Mouse (Mus musculus): ENCODE measurements around the gene Grid1.

The Grid1 gene

GRCm38 (mm10) chr14:35115913-35116312 lies 296.0 kb downstream of the Grid1 start:
- DNase-seq (ENCODE audit: low spot score), result no peak

DNA sequence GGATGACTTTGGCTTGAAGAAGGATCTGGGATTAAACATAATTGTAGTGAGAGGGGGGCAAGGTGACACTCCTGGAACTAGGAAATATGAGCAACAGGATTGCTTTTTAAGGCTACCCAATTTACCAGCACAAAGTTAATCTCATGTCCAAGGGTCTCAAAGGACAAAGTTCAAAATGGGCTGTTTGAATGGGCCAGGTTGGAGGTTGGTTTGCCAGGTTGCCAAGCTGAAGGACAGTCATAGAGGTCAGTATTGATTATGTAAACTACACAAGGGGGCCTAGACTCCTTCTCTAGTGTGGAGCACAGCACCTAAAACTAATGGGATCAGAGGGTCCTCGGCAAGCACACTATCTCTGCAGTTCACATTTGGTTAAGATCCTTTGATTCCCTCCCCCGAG lies 300.2 kb downstream of the Grid1 start:
- DNase-seq (ENCODE audit: low spot score), result no peak

DNA sequence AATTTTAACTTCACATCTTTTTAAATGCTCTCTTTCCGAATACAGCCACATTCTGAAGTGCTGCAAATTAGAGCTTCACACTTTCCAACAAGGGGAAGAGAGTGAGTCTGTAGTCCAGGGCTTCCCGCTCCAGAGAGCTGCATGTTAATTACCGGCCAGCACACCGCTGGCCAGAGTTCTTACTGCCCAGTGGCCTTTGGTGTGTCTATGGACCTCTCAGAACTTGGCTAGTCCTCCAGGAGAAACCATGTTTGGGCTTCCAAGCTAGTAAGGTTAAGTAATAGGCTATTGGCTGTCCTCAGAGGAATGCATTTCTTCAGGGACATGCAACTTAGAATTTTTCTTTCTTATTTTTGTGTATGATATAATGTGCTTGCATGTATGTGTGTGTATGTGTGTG lies 301.0 kb downstream of the Grid1 start:
- DNase-seq (ENCODE audit: low spot score), result no peak

GRCm38 (mm10) chr14:35122111-35122510 lies 302.2 kb downstream of the Grid1 start:
- no peak for DNase-seq (ENCODE audit: low spot score)

DNA sequence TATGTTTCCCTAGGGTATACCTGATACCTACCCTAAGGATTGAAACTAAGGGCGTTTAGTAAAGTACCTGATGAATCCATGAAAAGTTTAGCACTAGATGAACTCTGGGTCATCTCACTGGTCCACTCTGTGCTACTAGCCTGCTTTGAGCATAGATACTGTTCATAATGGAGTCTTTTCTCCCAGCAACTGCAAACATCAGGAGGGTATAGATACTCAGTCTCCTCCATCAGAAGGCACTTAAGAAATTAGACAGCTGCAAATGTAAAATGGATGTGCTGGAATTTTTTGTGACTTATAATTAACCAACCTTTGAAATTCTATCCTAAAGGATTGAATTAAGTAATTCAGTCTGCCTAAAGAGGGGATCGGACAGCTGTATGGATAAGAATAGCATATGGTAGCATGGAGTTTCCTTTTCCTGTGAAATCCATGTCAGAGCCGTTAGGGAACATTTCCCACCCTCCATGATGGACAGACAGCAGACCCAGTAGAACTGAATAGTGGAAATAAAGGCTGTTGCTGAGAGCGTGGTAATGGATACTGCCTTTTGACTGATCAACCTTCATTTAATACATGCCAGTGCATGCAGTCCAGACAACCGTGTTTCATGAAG lies 303.5 kb downstream of the Grid1 start:
- DNase-seq (ENCODE audit: low spot score), result no peak

- no peak for DNase-seq (ENCODE audit: low spot score)
Measured at GRCm38 (mm10) chr14:35127616-35128015, 307.7 kb downstream of the Grid1 start.

DNA sequence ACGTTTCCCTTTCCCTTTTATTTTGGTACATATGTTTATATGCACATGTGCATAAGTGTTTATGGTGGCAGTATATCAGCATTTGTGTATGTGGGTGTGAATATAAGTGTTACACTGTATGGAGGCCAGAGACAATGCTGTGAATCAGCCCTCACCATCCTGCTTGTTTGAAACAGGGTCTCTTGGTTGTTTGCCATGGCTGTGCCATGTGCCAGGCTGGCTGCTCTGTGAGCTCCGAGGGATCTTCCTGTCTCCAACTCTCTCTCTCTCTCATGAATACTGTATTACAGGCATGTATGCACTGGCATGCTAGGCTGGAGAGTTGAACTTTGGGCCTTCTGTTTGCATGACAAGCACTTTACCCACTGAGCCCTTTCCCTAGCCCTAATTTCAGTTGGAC lies 315.1 kb downstream of the Grid1 start:
- no peak for DNase-seq (ENCODE audit: low spot score)

DNA sequence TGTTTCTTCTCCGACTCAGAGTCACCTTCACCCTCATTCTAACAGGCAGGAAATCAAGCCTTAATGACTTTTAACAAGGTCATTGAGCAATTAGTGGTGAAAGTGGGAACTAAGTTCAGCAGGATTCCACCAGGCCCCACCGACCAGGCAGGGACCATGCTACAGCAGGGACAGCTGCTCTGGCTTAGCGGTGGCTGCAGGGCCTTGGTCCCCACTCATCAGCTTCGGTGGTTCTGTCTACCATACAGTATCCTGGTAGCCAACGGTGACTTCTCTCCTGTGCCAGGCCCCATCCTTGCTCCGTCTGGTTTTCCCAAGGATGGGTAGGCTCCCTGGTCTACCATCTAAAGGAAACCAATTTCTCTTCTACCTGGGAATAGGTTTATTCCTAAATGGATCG lies 318.2 kb downstream of the Grid1 start:
- no peak for DNase-seq (ENCODE audit: low spot score)

- DNase-seq (ENCODE audit: low spot score), result no peak
Measured at GRCm38 (mm10) chr14:35139824-35140223, 319.9 kb downstream of the Grid1 start.

- no peak for DNase-seq (ENCODE audit: low spot score)
Measured at GRCm38 (mm10) chr14:35152450-35152849, 332.5 kb downstream of the Grid1 start.

GRCm38 (mm10) chr14:35153701-35154277 lies 333.9 kb downstream of the Grid1 start:
- DNase-seq (ENCODE audit: low spot score), result no peak

DNA sequence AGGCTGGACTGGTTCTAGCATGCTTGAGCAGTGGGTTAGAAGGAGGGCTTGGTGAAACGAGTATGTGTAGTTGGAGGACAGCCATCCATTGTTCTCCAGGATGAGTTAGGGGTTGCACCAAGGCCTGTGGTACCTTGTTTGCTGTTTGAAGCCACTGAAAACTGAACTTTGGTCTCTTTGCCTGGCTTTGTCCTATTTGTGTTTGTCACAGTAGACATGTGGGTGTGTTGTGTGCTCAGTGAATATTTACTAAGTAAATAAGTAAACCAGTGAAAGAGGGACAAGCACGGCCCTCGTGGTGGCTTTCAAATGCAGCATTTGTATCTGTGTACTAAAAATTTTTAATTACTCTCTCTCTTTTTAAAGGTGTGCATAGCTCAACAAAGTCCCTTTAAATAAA lies 334.5 kb downstream of the Grid1 start:
- no peak for DNase-seq (ENCODE audit: low spot score)

DNA sequence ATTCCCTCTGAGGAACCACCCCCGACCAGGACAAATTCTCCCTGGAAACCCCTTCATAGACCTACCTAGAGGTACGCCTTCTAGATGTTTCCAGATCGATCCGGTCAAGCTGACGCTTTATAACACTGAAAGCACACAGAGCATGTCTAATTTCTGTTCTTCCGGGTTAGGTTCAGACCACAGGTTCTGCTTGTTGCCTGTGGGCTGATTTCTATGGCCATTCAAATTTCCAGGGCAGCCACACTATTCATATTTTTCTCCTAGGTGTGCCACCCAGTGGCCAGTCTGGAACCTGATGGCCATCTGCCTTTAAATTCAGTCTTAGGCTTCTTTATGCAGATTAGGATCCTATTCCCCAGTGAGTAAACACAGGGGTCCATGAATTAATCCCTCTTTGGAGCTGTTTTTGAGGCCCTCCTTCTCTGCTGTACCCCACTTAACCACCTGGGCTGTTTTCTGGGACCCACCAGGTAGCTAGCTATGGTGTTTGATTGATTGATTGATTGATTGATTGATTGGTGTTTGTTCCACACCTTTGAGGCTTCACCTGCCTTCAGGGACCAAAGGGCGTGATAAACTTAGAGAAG lies 337.3 kb downstream of the Grid1 start:
- DNase-seq (ENCODE audit: low spot score), result no peak

- no peak for DNase-seq (ENCODE audit: low spot score)
Measured at GRCm38 (mm10) chr14:35159296-35159695, 339.4 kb downstream of the Grid1 start.

DNA sequence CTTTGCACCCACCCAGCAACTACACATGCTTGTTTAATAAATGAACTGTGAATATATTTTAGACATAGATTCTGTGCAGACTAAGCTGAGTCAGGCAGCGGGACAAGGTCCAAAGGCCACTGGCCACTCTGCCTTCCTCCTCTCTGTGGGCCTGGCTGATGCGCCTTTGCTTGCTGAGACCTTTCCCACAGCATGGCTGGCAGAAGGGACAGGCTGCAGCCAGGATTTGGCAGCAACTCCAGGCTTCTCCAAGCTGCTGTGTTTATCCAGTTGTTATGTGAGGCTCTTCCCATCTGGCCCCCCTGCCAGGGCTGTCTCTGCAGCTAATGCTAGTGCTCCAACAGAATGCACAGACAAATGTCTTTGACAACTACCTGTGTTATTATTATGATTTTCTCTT lies 347.5 kb downstream of the Grid1 start:
- peak; percentile 2 for DNase-seq (ENCODE audit: low spot score)

DNA sequence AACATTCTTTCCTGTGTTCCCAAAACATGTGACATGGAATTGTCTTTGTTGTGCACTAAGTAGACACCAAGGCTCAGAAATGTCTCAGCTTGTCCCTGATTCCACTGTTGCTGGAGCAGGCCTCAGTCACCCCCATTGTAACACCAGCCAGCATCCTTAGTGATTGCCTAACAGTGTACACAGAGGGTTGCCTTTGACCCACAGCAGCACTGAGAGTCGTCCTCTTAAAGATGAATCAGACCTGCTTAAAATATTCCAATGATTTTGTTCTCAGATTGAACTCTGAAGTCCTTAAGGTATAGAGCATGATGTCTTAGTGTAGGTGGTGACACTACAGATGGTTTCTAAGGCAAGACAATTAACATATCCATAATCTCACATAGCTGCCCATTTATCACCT lies 354.0 kb downstream of the Grid1 start:
- no peak for DNase-seq (ENCODE audit: low spot score)

GRCm38 (mm10) chr14:35176021-35176420 lies 356.1 kb downstream of the Grid1 start:
- DNase-seq (ENCODE audit: low spot score), result no peak

DNA sequence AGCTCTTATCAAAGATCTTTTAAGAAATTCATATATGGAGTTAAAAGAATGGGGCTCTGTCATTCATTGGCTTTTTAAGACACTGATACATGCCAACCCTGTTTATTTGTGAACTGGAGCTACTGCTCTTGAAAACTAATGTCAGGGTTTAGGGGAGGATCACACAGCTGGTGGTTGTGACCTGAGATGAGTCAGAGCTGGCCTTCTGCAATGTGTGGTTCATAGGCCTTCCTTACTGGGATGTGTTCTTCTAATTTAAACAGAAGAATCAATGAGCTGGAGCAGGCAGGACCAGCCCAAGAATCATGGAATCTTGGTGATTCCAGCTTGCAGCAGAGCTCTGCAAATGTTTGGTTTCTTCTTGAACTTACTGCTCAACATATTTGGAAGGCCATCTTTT lies 359.2 kb downstream of the Grid1 start:
- no peak for DNase-seq (ENCODE audit: low spot score)

DNA sequence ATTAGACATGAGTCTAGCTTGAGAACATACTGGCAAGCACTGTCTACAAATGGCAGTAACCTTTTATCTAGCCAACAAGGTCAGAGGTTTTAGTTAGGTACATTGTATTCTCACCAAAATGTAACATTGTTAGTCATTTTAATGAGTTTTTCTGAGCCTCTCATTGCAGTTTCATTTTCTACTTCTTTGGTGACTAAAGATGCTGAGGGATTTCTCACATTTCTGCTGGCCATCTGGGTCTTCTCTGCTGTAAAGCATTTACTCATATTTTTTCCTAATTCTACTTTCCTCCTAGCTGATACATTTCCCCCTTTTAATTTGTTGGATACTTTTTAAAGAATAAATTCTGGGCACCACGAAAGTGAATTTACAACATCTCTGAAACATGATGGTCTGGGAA lies 365.5 kb downstream of the Grid1 start:
- no peak for DNase-seq (ENCODE audit: low spot score)

- no peak for DNase-seq (ENCODE audit: low spot score)
Measured at GRCm38 (mm10) chr14:35192256-35192655, 372.3 kb downstream of the Grid1 start.

DNA sequence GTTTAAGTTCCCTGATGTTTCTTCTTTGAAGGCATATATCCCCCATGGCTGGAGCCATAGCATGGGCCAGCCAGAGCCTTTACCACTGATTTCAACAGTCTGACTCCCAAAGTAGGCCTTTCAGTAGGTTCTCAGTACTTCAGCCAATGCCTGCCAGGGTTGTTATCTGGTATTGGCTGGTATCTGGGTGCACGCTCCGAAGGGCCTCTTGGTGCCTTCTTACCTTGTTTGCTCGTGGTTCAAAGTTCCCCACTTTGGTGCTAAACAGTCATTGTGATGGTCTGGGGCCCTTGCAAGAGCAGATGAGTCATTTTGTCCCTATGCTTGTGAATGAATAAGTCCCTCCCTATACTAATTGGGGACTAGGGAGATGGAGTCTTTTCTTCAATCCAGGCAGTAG lies 377.5 kb downstream of the Grid1 start:
- no peak for DNase-seq (ENCODE audit: low spot score)

GRCm38 (mm10) chr14:35198447-35198846 lies 378.5 kb downstream of the Grid1 start:
- no peak for DNase-seq (ENCODE audit: low spot score)

DNA sequence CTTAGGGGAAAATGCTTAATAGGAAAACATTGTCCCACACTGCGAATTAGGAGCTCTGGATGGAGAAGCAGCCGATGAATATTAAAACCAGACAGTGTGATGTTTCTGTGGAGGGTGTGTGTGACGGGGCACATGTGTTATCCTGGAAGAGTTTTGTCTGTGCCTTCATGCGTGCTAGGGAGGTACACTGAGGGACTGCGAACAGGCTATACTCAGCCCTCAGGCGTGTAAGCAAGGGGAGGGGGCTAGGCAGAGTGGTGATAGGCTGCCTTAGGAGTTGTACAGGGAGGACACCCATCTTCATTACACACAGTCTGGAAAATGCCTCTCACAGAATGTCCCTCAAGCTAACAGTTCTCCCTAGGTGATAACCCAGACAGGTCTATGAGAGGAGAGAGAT lies 379.0 kb downstream of the Grid1 start:
- no peak for DNase-seq (ENCODE audit: low spot score)

DNA sequence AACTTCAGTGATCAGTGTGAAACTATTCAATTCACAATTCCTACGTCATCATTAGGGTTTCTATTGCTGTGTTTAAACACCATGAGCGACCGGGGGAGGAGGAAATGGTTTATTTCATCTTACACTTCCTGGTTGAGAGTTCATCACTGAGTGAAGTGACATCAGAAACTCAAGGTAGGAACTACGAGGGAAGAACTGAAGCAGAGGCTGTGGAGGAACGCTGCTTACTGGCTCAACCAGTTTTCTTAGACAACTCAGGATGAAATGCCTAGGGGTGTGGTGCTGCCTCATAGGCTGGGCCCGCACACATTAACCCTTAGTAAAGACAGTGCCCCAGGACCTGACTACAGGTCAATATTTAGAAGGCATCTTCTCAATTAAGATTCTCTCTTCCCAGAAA lies 389.5 kb downstream of the Grid1 start:
- no peak for DNase-seq (ENCODE audit: low spot score)

All from adipocyte (in vitro differentiated cells).